Mouse (Mus musculus) myocyte (in vitro differentiated cells): ENCODE results near the gene Raly.

Source experiments
- CEBPB ChIP-seq: IDR thresholded peaks from 2 replicates; pipeline ENCODE4 v1.6.1; 2011; ENCODE audit warnings: mild to moderate bottlenecking, moderate library complexity; ENCODE audit not compliant: poor library complexity, insufficient read depth, severe bottlenecking
- E2F4 ChIP-seq: IDR thresholded peaks from one replicate; pipeline ENCODE4 v1.6.1; 2011; ENCODE audit warnings: mild to moderate bottlenecking, control low read depth, moderate library complexity; ENCODE audit not compliant: insufficient read depth
- MAX ChIP-seq: IDR thresholded peaks from one replicate; pipeline ENCODE4 v1.6.1; 2011; ENCODE audit warnings: low read depth, mild to moderate bottlenecking, control low read depth
- MYOD1 ChIP-seq, 3 experiments: IDR thresholded peaks; one replicate each; pipeline ENCODE4 v1.6.1; 2011; ENCODE audit warnings: control low read depth in 2 of 3, low read depth in 2 of 3, mild to moderate bottlenecking in 2 of 3, moderate library complexity in 1 of 3; ENCODE audit not compliant: insufficient read length in 2 of 3, control insufficient read depth in 1 of 3
- MYOG ChIP-seq, 3 experiments: IDR thresholded peaks; one replicate each; pipeline ENCODE4 v1.6.1; 2011; ENCODE audit warnings: control low read depth in 2 of 3, low read depth in 2 of 3, mild to moderate bottlenecking in 2 of 3; ENCODE audit not compliant: insufficient read length in 2 of 3, control insufficient read depth in 1 of 3, insufficient read depth in 1 of 3
- POLR2A ChIP-seq: IDR thresholded peaks from one replicate; pipeline ENCODE4 v1.6.1; 2011; ENCODE audit warnings: low read depth, mild to moderate bottlenecking, control low read depth, moderate library complexity; ENCODE audit not compliant: insufficient read length
- POLR2AphosphoS2 ChIP-seq: IDR thresholded peaks from one replicate; pipeline ENCODE4 v1.6.1; 2011; ENCODE audit warnings: low read depth, control low read depth; ENCODE audit not compliant: insufficient read length
- REST ChIP-seq: IDR thresholded peaks from one replicate; pipeline ENCODE4 v1.6.1; 2011; ENCODE audit warnings: mild to moderate bottlenecking, control low read depth, moderate library complexity; ENCODE audit not compliant: insufficient read depth, insufficient read length
- SRF ChIP-seq: IDR thresholded peaks from one replicate; pipeline ENCODE4 v1.6.1; 2011; ENCODE audit warnings: low read depth; ENCODE audit not compliant: control insufficient read depth, insufficient read length
- TCF12 ChIP-seq: IDR thresholded peaks from one replicate; pipeline ENCODE4 v1.6.1; 2011; ENCODE audit warnings: mild to moderate bottlenecking, control low read depth; ENCODE audit not compliant: poor library complexity, insufficient read depth, severe bottlenecking
- TCF3 ChIP-seq: IDR thresholded peaks from one replicate; pipeline ENCODE4 v1.6.1; 2011; ENCODE audit warnings: low read depth, control low read depth; ENCODE audit not compliant: insufficient read length
- USF1 ChIP-seq: IDR thresholded peaks from one replicate; pipeline ENCODE4 v1.6.1; 2011; ENCODE audit warnings: low read depth, mild to moderate bottlenecking, control low read depth, moderate library complexity

- TF ChIP-seq USF1 (no peak), POLR2A (no peak), SRF (no peak), CEBPB (no peak), MYOG (IDR thresholded peaks at IDR 0.05; ENCODE audit: control insufficient read depth in 1 of 3, insufficient read depth in 1 of 3, insufficient read length in 2 of 3, low read depth in 2 of 3) (no peak), E2F4 (no peak), MYOD1 (IDR thresholded peaks at IDR 0.05; ENCODE audit: control insufficient read depth in 1 of 3, insufficient read length in 2 of 3, low read depth in 2 of 3) (no peak), POLR2AphosphoS2 (no peak), REST (no peak), MAX (no peak), TCF3 (no peak), TCF12 (no peak)
Observed at GRCm38 (mm10) chr2:154893548-154893947, 102.7 kb downstream of the Raly start.
